Mouse (Mus musculus): ENCODE data around the gene Chrdl1.

- TF ChIP-seq CTCF (IDR thresholded peaks at IDR 0.05; ENCODE audit: extremely low read depth, insufficient read depth, insufficient read length, insufficient replicate concordance) (no peak), POLR2A (IDR thresholded peaks at IDR 0.05; ENCODE audit: low read depth, low read length) (no peak)
Observed at GRCm38 (mm10) chrX:143346739-143347138, 47.3 kb downstream of the Chrdl1 start.

All from spleen, adult 2 months (tissue).